Mouse (Mus musculus) thymus, adult 2 months (tissue): ENCODE measurements around the gene Wdr34.

Experiments used
- CTCF ChIP-seq: fragments of 200-500 bp; IDR thresholded peaks from 2 replicates; pipeline ENCODE4 v1.5.1; 2012; ENCODE audit warnings: mild to moderate bottlenecking, control low read depth, low read length, moderate library complexity, borderline replicate concordance; ENCODE audit not compliant: control insufficient read depth, poor library complexity, insufficient read depth; ENCODE audit errors: extremely low read depth
- POLR2A ChIP-seq: fragments of 200-500 bp; IDR thresholded peaks from 2 replicates; pipeline ENCODE4 v1.6.1; 2012; ENCODE audit warnings: mild to moderate bottlenecking, low read length, control low read depth, moderate library complexity; ENCODE audit not compliant: control insufficient read depth, poor library complexity, insufficient read depth; ENCODE audit errors: extremely low read depth

DNA sequence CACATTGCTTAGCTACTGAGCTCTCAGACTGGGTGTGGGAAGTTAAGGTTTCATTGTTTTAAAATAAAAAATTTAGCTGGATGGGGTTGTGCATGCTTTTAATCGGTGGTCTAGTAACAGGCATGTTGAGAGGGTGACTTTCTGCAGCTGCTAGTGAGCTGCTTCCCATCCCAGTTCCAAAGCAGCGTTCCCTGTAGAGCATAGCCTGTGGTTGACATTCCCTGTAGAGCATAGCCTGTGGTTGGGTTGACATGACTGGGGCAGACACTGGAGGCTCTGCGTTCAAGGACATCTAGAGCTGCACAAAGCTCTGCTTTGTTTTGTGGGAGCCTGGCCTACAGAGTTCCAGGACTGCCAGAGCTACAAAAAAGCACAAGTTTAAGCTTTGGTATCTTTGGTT, 24.6 kb upstream of the Wdr34 start:
- TF ChIP-seq POLR2A (no peak), CTCF (no peak)
